Mouse (Mus musculus) frontal cortex, postnatal 14 days (tissue): ENCODE measurements at regions not wholly inside any gene's neighbourhood (a gene's known extent, or its start where the extent isn't known, plus 50 kb on each side); places are given as distances from the start of the nearest gene placed in this dataset.

Experiments
- DNase-seq, 2 experiments: peaks; one replicate each; pipeline ENCODE4 v3.0.0; 2022; ENCODE audit warnings: low spot score in 2 of 2

GRCm38 (mm10) chr16:68951508-68952236 is 911.9 kb downstream of the Speer2 start:
- DNase-seq, result no peak

- DNase-seq, result peak in 1 of 2 experiments; percentile 7
Observed at GRCm38 (mm10) chr16:68910821-68911220, 952.7 kb downstream of the Speer2 start.

GRCm38 (mm10) chr16:68898136-68898535 is 965.4 kb downstream of the Speer2 start:
- no peak for DNase-seq

- no peak for DNase-seq
Observed at GRCm38 (mm10) chr16:68848733-68849132, 1014.8 kb downstream of the Speer2 start.
